Mouse (Mus musculus): Measurements from ENCODE around the gene Hoxb4. TPM values are rescaled to one million over a fixed set of nuclear protein-coding genes. Genes with fewer than 3 reads are reported as not detected.

The Hoxb4 gene
- polyA plus RNA-seq, 1 experiment from 2014 or later = 5.0 TPM

GRCm38 (mm10) chr11:96320688-96321087 lies 2.6 kb downstream of the Hoxb4 start:
- Histone ChIP-seq H3K4me1 (peaks cover 82% of the 10 kb centered on the region), H3K36me3 (no peaks in the 10 kb centered on the region), H3K4me3 (replicated peaks) (peak overlapping the region; percentile 60), H3K27ac (replicated peaks) (peak overlapping the region; percentile 99), H3K27me3 (replicated peaks) (no peaks in the 10 kb centered on the region), H3K9ac (replicated peaks) (peak overlapping the region; percentile 78), H3K9me3 (replicated peaks) (no peaks in the 10 kb centered on the region), H3K4me2 (peak overlapping the region; percentile 87)
- WGBS = 8% methylated on average over 17 of the region's 17 CpGs
- no peak for ATAC-seq (ENCODE audit: low FRiP score)

DNA sequence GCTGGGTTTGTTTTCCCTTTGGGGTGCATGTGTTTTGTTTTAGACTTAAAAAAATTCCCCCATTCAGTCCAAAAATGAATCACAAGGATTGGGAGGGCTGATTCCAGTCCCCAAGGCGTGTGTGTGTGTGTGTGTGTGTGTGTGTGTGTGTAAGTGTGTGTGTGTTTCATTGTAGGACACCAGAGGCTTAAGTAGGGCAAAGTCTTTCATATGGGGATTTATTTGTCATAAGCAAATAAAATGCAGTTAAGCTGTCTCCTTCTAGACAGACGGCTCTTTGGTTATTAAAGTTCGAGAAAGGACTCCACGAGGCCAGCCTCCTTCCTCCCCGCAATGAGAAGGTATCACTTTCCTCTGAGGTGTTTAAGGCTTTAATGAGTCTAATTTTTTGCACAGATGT lies 3.8 kb downstream of the Hoxb4 start:
- Histone ChIP-seq H3K27ac (replicated peaks) (peak overlapping the region; percentile 99), H3K4me2 (peak overlapping the region; percentile 87), H3K9ac (replicated peaks) (peak overlapping the region; percentile 78), H3K27me3 (replicated peaks) (no peaks in the 10 kb centered on the region), H3K36me3 (no peaks in the 10 kb centered on the region), H3K9me3 (replicated peaks) (no peaks in the 10 kb centered on the region), H3K4me1 (peaks cover 83% of the 10 kb centered on the region), H3K4me3 (replicated peaks) (peak overlapping the region; percentile 60)
- ATAC-seq (ENCODE audit: low FRiP score) = no peak
- 1% methylated on average over 5 of the region's 5 CpGs for WGBS

GRCm38 (mm10) chr11:96322738-96323137 lies 4.7 kb downstream of the Hoxb4 start:
- ATAC-seq (ENCODE audit: low FRiP score) = no peak
- Histone ChIP-seq H3K36me3 (no peaks in the 10 kb centered on the region), H3K27me3 (replicated peaks) (no peaks in the 10 kb centered on the region), H3K27ac (replicated peaks) (peak overlapping the region; percentile 99), H3K9ac (replicated peaks) (peak overlapping the region; percentile 78), H3K4me3 (replicated peaks) (peak overlapping the region; percentile 60), H3K9me3 (replicated peaks) (no peaks in the 10 kb centered on the region), H3K4me1 (peaks cover 86% of the 10 kb centered on the region), H3K4me2 (peak overlapping the region; percentile 87)
- WGBS = 10% methylated on average over 6 of the region's 6 CpGs

DNA sequence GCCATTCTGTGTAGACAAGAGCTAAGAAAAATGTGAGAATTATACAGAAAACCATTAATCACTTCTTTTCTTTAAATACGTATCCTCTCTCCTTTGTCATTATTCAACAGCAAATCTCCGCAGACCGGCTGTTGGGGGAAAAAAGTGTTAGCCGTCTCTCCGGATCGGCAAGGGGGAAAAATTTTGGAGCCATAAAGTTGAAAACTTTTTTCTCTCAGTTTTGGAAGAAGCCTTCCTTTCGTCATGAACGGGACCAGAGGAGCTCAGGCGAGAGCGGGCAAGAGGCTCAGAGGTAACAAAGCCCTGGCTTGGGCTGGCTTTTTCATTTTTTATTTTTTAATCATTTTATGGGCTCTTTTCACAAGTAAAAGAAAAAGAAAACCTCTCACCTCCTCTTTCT lies 5.1 kb downstream of the Hoxb4 start, which contains the start of gene Hoxb3:
TSS of gene Hoxb3 (plus strand) at position 173 of the 400 bp plus-strand sequence.
- Histone ChIP-seq H3K36me3 (no peaks in the 10 kb centered on the region), H3K27ac (replicated peaks) (peak within 1 kb of the TSS; percentile 99), H3K4me2 (peak within 1 kb of the TSS; percentile 87), H3K4me3 (replicated peaks) (peak within 1 kb of the TSS; percentile 60), H3K4me1 (peaks cover 86% of the 10 kb centered on the region), H3K9me3 (replicated peaks) (no peaks in the 10 kb centered on the region), H3K27me3 (replicated peaks) (no peaks in the 10 kb centered on the region), H3K9ac (replicated peaks) (peak within 1 kb of the TSS; percentile 78)
- 15% methylated on average over 10 of the region's 10 CpGs for whole genome bisulfite sequencing
- ATAC-seq (ENCODE audit: low FRiP score) = no peak

GRCm38 (mm10) chr11:96324125-96324524 lies 6.1 kb downstream of the Hoxb4 start:
- Histone ChIP-seq H3K9ac (replicated peaks) (peak overlapping the region; percentile 78), H3K9me3 (replicated peaks) (no peaks in the 10 kb centered on the region), H3K27me3 (replicated peaks) (no peaks in the 10 kb centered on the region), H3K27ac (replicated peaks) (peak overlapping the region; percentile 99), H3K36me3 (no peaks in the 10 kb centered on the region), H3K4me2 (peak overlapping the region; percentile 87), H3K4me1 (peaks cover 87% of the 10 kb centered on the region), H3K4me3 (replicated peaks) (peak overlapping the region; percentile 60)
- no peak for ATAC-seq (ENCODE audit: low FRiP score)
- 4% methylated on average over 5 of the region's 5 CpGs for WGBS

- no peak for ATAC-seq (ENCODE audit: low FRiP score)
- Histone ChIP-seq H3K9ac (replicated peaks) (peak overlapping the region; percentile 78), H3K36me3 (no peaks in the 10 kb centered on the region), H3K4me1 (peaks cover 89% of the 10 kb centered on the region), H3K9me3 (replicated peaks) (no peaks in the 10 kb centered on the region), H3K4me2 (peak overlapping the region; percentile 87), H3K27me3 (replicated peaks) (no peaks in the 10 kb centered on the region), H3K4me3 (replicated peaks) (peak overlapping the region; percentile 60), H3K27ac (replicated peaks) (peak overlapping the region; percentile 99)
- WGBS = 6% methylated on average over 8 of the region's 8 CpGs
Measured at GRCm38 (mm10) chr11:96324965-96325364, 6.9 kb downstream of the Hoxb4 start.

DNA sequence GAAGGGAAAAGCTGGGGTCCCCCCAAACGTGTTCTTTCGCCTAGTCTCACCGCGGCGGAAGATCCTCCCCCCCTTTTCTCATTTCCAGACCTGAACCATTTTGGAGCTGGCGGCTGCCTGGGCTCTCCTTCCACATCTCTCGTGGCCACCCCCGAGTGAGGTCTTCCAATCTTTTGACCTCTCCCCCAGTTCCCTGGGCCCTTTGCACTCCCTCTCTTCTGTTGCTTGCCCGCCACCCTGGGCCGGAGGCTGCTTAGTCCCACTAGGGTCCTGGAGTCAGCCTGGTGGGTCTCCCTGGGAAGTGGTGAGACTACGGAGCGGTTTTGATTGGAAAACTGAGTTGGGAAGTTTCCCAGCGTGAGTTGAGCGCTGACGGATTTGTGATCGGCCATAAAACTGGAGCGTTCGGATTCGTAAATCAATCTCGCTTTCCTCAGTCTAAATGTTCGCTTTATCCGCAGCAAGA lies 7.7 kb downstream of the Hoxb4 start:
- no peaks in the 10 kb centered on the region for H3K9me3 ChIP-seq (replicated peaks)
- peak overlapping the region; percentile 60 for H3K4me3 ChIP-seq (replicated peaks)
- H3K9ac ChIP-seq (replicated peaks) = peak overlapping the region; percentile 78
- H3K36me3 ChIP-seq = no peaks in the 10 kb centered on the region
- 5% methylated on average over 22 of the region's 22 CpGs for WGBS
- peak overlapping the region; percentile 87 for H3K4me2 ChIP-seq
- no peaks in the 10 kb centered on the region for H3K27me3 ChIP-seq (replicated peaks)
- peaks cover 92% of the 10 kb centered on the region for H3K4me1 ChIP-seq
- ATAC-seq (ENCODE audit: low FRiP score) = no peak
- peak overlapping the region; percentile 99 for H3K27ac ChIP-seq (replicated peaks)

DNA sequence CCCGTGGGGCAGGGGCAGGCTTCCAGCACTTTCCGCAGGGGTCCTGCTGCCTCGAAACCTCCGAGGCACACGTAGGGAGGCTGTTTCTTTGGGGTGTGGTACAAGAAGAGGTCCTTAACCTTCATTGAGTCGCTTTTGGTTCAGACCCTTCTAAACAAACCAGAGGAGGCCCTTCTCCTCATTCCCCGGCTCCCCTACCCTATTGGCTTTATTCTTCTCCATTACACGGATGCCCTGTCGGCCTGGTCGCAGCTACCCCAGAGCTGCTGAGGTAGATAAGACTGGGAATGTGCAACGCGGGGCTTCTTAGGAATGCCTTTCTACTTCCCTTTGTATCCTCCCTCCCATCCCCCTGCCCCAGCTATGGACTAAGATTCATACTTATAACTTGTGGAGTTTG lies 8.6 kb downstream of the Hoxb4 start:
- H3K4me1 ChIP-seq = peaks cover 93% of the 10 kb centered on the region
- H3K9ac ChIP-seq (replicated peaks) = peak overlapping the region; percentile 78
- H3K4me3 ChIP-seq (replicated peaks) = peak overlapping the region; percentile 60
- 9% methylated on average over 12 of the region's 12 CpGs for WGBS
- H3K27ac ChIP-seq (replicated peaks) = peak overlapping the region; percentile 99
- ATAC-seq (ENCODE audit: low FRiP score) = no peak
- no peaks in the 10 kb centered on the region for H3K36me3 ChIP-seq
- no peaks in the 10 kb centered on the region for H3K9me3 ChIP-seq (replicated peaks)
- H3K27me3 ChIP-seq (replicated peaks) = no peaks in the 10 kb centered on the region
- H3K4me2 ChIP-seq = peak overlapping the region; percentile 87

DNA sequence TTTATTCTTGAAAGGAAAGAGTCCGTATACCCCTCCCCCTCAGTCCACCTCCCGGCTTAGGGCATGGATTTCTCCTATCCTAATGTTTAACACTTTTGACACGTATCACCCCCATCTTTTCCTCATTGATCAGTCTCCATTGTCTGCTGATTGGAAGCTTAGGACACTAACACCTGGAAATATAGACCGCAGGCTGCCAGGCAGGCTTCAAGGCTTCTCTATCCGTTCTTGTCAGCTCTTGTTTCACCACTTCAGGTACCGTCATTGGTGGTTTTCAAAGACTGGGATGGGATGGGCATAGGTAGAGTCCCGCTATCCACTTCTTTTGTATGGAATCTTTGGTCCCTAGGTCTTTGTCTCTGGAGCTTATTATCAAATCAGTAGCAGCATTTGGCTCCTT lies 9.1 kb downstream of the Hoxb4 start:
- Histone ChIP-seq H3K4me1 (peaks cover 93% of the 10 kb centered on the region), H3K9me3 (replicated peaks) (no peaks in the 10 kb centered on the region), H3K36me3 (no peaks in the 10 kb centered on the region), H3K27me3 (replicated peaks) (no peaks in the 10 kb centered on the region), H3K27ac (replicated peaks) (peak overlapping the region; percentile 99), H3K4me3 (replicated peaks) (peak overlapping the region; percentile 60), H3K9ac (replicated peaks) (peak overlapping the region; percentile 78), H3K4me2 (peak overlapping the region; percentile 87)
- no peak for ATAC-seq (ENCODE audit: low FRiP score)
- WGBS = 10% methylated on average over 7 of the region's 7 CpGs

GRCm38 (mm10) chr11:96327750-96328149 lies 9.7 kb downstream of the Hoxb4 start:
- ATAC-seq (ENCODE audit: low FRiP score) = peak; percentile 43; the same call in 1 of the 2 replicates
- 5% methylated on average over 5 of the region's 5 CpGs for WGBS

GRCm38 (mm10) chr11:96328605-96329004 lies 10.5 kb downstream of the Hoxb4 start:
- 6% methylated on average over 8 of the region's 8 CpGs for WGBS
- no peak for ATAC-seq (ENCODE audit: low FRiP score)
- H3K27ac ChIP-seq (replicated peaks) = peak overlapping the region; percentile 99
- H3K36me3 ChIP-seq = no peaks in the 10 kb centered on the region
- peak overlapping the region; percentile 78 for H3K9ac ChIP-seq (replicated peaks)
- no peaks in the 10 kb centered on the region for H3K9me3 ChIP-seq (replicated peaks)
- H3K27me3 ChIP-seq (replicated peaks) = no peaks in the 10 kb centered on the region
- H3K4me2 ChIP-seq = peak overlapping the region; percentile 87
- peak overlapping the region; percentile 60 for H3K4me3 ChIP-seq (replicated peaks)
- H3K4me1 ChIP-seq = peaks cover 93% of the 10 kb centered on the region

More at GRCm38 (mm10) chr11:96327750-96328149, 9.7 kb downstream of the Hoxb4 start:
- Histone ChIP-seq H3K4me3 (replicated peaks) (peak overlapping the region; percentile 60), H3K36me3 (no peaks in the 10 kb centered on the region), H3K27ac (replicated peaks) (peak overlapping the region; percentile 99), H3K4me1 (peaks cover 93% of the 10 kb centered on the region), H3K4me2 (peak overlapping the region; percentile 87), H3K27me3 (replicated peaks) (no peaks in the 10 kb centered on the region), H3K9me3 (replicated peaks) (no peaks in the 10 kb centered on the region), H3K9ac (replicated peaks) (peak overlapping the region; percentile 78)

DNA sequence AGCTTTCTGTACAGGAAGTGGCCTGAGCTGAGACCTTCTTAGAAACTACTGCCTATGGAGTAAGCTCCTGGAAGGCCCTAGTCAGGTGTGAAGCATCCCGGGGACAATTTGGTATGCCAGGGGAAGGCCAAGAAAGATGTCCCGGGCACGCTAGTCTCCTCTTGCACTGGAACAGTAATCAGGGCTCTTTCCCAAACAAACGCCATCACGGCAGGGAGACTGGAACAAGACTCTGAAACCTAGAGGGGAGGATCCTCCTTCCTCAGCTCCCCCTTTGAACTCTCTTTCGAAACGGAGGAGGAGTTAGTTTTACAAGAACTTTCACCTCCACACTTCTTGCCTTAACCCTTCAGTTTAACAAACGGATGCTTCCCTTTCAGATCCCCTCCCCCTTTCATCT lies 14.0 kb downstream of the Hoxb4 start:
- H3K27ac ChIP-seq (replicated peaks) = peak overlapping the region; percentile 99
- no peaks in the 10 kb centered on the region for H3K9me3 ChIP-seq (replicated peaks)
- peak overlapping the region; percentile 87 for H3K4me2 ChIP-seq
- WGBS = 2% methylated on average over 8 of the region's 8 CpGs
- peaks cover 95% of the 10 kb centered on the region for H3K4me1 ChIP-seq
- peak overlapping the region; percentile 78 for H3K9ac ChIP-seq (replicated peaks)
- ATAC-seq (ENCODE audit: low FRiP score) = no peak
- H3K4me3 ChIP-seq (replicated peaks) = peak overlapping the region; percentile 60
- H3K36me3 ChIP-seq = no peaks in the 10 kb centered on the region
- H3K27me3 ChIP-seq (replicated peaks) = no peaks in the 10 kb centered on the region

All from neural tube, embryonic 15.5 days (tissue).